Mouse (Mus musculus) megakaryocyte, embryonic 14.5 days (primary cell): ENCODE data around the gene Vps45.

Experiments used
- FLI1 ChIP-seq: IDR thresholded peaks from 2 replicates; pipeline ENCODE4 v1.6.1; 2012; ENCODE audit warnings: low read length, inconsistent platforms, mixed read lengths
- GATA1 ChIP-seq: IDR thresholded peaks from 3 replicates; pipeline ENCODE4 v1.6.1; 2012; ENCODE audit warnings: mixed read lengths, low read length, inconsistent platforms, borderline replicate concordance

- TF ChIP-seq GATA1 (no peak), FLI1 (no peak)
Observed at GRCm38 (mm10) chr3:96020735-96021134, 37.5 kb downstream of the Vps45 start.
